ENCODE assay signal across 12 mouse cellular contexts in genomic region chr7:145181376-145182034, GRCm38 (mm10). TPM values are rescaled to one million over a fixed set of nuclear protein-coding genes. Genes with fewer than 3 reads are reported as not detected.
DNase-seq lines count a peak whose midpoint lies in the region; ATAC-seq and TF ChIP-seq lines count a peak whose summit lies in the region.
"Had no signal": no experiment of that assay in that cellular context is flagged by ENCODE, and none has a peak within 500 bp of the region (broad histone marks: within the 10 kb centered on the region; RNA-seq: fewer than 3 reads in every experiment).

No protein-coding gene starts in this region.

- H3K27me3 ChIP-seq in hindbrain, postnatal 0 days (ENCODE audit: insufficient read depth, low read length), result no peaks in the 10 kb centered on the region
- H3K27me3 ChIP-seq: lung, embryonic 15.5 days had no signal

- no peaks in the 10 kb centered on the region for H3K36me3 ChIP-seq in hindbrain, postnatal 0 days (ENCODE audit: insufficient read depth, low read length)
- H3K36me3 ChIP-seq: lung, embryonic 15.5 days; neural tube, embryonic 13.5 days had no signal

- H3K27ac ChIP-seq in hindbrain, postnatal 0 days, result peak overlapping the region; percentile 41; the same call in 1 of the 2 replicates
- H3K27ac ChIP-seq: lung, embryonic 15.5 days; neural tube, embryonic 13.5 days had no signal

- whole genome bisulfite sequencing in hindbrain, postnatal 0 days, result 24% methylated on average over 11 of the region's 11 CpGs

- H3K9ac ChIP-seq in hindbrain, postnatal 0 days (replicated peaks; ENCODE audit: low read length), result no peak overlapping the region
- H3K9ac ChIP-seq: lung, embryonic 15.5 days; neural tube, embryonic 13.5 days had no signal

- no peaks in the 10 kb centered on the region for H3K9me3 ChIP-seq in hindbrain, postnatal 0 days (ENCODE audit: low read length)
- H3K9me3 ChIP-seq: lung, embryonic 15.5 days; neural tube, embryonic 13.5 days had no signal

- DNase-seq in cerebellum, postnatal 14 days, result peak; percentile 73 to 78
- no peak for DNase-seq in cerebellum, adult 11 months
- peak; percentile 36 to 39 for DNase-seq in left cerebral cortex, postnatal 14 days (ENCODE audit: low spot score in 2 of 2)
- DNase-seq in left cerebral cortex, adult 11 months (ENCODE audit: low spot score), result no peak
- DNase-seq in brain, embryonic 14.5 days (ENCODE audit: low read depth), result peak; percentile 81
- DNase-seq in hindbrain, postnatal 0 days (ENCODE audit: low spot score), result peak; percentile 65
- DNase-seq in adipocyte (ENCODE audit: low spot score), result no peak
- DNase-seq in thymus, postnatal 36 days, result no peak
- DNase-seq: adrenal gland, postnatal 36 days; gastrocnemius, postnatal 25 days had no signal

- ATAC-seq in hindbrain, postnatal 0 days, result no peak

- no peak overlapping the region for H3K4me3 ChIP-seq in hindbrain, postnatal 0 days (ENCODE audit: low read length)
- H3K4me3 ChIP-seq: lung, embryonic 15.5 days; neural tube, embryonic 13.5 days had no signal

- TF ChIP-seq POLR2A in brain, embryonic 14.5 days (IDR thresholded peaks at IDR 0.05; ENCODE audit: borderline replicate concordance, extremely low read depth, insufficient read depth, insufficient read length, poor library complexity, severe bottlenecking), result no peak

- intact Hi-C loops in left cerebral cortex, postnatal 14 days (cut with DNase I), result no loop called here

- H3K4me2 ChIP-seq in hindbrain, postnatal 0 days (ENCODE audit: low read depth, low read length), result no peak overlapping the region
- H3K4me2 ChIP-seq: lung, embryonic 15.5 days; neural tube, embryonic 13.5 days had no signal

- TF ChIP-seq CTCF in brain, embryonic 14.5 days (IDR thresholded peaks at IDR 0.05; ENCODE audit: borderline replicate concordance, extremely low read depth, insufficient read depth, insufficient read length), result no peak
- TF ChIP-seq CTCF in hindbrain, postnatal 0 days (IDR thresholded peaks at IDR 0.05; ENCODE audit: low read depth), result no peak

- peaks cover 10% of the 10 kb centered on the region; the same call in 1 of the 2 replicates for H3K4me1 ChIP-seq in hindbrain, postnatal 0 days (ENCODE audit: insufficient read depth, low read length)

RNA-seq across cellular contexts. Expression of gene 1810010D01Rik, which starts 26.4 kb away (rescaled TPM):
- not detected for total RNA-seq in left cerebral cortex, postnatal 14 days (2021)
- polyA plus RNA-seq in brain, embryonic 14.5 days (2012; rRNA removed), result 1.2 and 1.6 TPM in 2 replicates
- 1.6 TPM in 1 of 2 replicates, not detected in the other for total RNA-seq in hindbrain, postnatal 0 days (2014; rRNA removed)
- 0.20 TPM in 1 of 2 replicates, not detected in the other for polyA plus RNA-seq in hindbrain, postnatal 0 days (2015; fragmentation: Nextera tagmentation; extraction: Ambion mirVana)
- total RNA-seq: gastrocnemius, postnatal 25 days had no signal
- polyA plus RNA-seq: neural tube, embryonic 13.5 days had no signal

Comparison
In these comparisons a context has a peak if more than half of its experiments do, and no peak if none do; other contexts are left out.
1. DNase-seq: peak in cerebellum, postnatal 14 days (2 of 2), left cerebral cortex, postnatal 14 days (2 of 2), brain, embryonic 14.5 days (single experiment) and hindbrain, postnatal 0 days (single experiment); none in cerebellum, adult 11 months (single experiment), left cerebral cortex, adult 11 months (single experiment), adipocyte (single experiment) and thymus, postnatal 36 days (0 of 2).